Mouse (Mus musculus) cerebellum, adult 9-10 months (tissue): Measurements from ENCODE around the gene Rabgap1l.

Experiments used
- DNase-seq: peaks from one replicate; pipeline ENCODE4 v3.0.0; 2022

Rabgap1l gene

DNA sequence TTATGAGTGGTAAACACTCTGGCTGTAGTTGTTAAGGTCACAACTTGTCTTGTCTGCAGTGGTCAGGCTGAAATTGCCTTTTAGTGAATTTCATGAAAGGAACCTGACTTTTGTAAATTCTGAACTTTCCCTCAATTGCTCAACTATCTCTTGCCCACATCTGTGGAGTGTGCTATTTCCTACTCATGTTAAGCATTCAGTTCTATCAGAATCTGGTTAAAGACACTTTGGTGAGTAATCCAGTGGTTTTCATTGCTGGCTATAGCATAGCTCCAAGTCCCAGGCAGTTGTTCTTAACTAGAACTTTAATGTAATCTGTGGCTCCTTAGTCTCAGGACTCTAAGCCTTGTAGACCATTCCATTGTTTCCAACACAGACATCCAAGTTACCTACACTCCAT lies 421.3 kb downstream of the Rabgap1l start:
- DNase-seq = no peak

- DNase-seq = no peak
Measured at GRCm38 (mm10) chr1:160370552-160370951, 422.5 kb downstream of the Rabgap1l start.

- no peak for DNase-seq
Measured at GRCm38 (mm10) chr1:160366615-160367014, 426.4 kb downstream of the Rabgap1l start.

DNA sequence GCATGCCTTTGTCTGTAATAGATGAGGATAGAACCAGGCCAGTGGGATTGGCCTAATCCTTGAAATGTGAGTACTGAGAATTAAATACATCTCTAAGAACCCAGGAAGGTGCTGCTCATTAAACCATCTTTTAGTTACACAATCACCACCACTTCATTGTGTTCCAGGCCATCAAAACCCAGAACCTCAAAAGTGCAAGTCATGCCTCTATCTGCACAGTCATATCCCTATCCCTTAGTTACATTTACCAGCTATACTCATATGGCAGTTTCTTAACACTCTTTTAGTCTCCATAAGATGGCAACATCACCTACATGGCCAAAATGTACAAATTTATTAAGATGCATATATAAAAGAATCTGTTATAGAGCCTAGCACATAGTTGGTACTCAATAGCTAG lies 435.7 kb downstream of the Rabgap1l start:
- DNase-seq = no peak

GRCm38 (mm10) chr1:160353732-160354455 lies 439.1 kb downstream of the Rabgap1l start:
- no peak for DNase-seq

GRCm38 (mm10) chr1:160352309-160352708 lies 440.7 kb downstream of the Rabgap1l start:
- DNase-seq = no peak

DNA sequence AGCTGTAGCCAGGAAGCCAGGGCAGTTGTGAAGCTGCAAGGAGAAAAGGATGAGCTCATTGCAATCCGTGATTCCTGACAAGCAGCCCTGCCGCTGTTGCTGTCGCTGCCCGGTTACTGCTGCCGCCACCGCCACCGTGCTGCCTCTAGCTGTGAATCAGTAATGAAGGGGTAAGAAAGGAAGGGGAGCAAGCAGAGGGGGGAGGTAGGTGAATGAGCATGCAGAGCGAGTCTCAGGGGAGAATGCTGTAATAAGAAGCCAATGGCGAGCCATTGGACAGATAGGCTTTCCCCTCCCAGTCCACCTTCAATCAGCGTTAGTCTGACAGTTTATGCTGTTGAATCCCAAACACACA lies 441.2 kb downstream of the Rabgap1l start:
- DNase-seq = peak; percentile 87

DNA sequence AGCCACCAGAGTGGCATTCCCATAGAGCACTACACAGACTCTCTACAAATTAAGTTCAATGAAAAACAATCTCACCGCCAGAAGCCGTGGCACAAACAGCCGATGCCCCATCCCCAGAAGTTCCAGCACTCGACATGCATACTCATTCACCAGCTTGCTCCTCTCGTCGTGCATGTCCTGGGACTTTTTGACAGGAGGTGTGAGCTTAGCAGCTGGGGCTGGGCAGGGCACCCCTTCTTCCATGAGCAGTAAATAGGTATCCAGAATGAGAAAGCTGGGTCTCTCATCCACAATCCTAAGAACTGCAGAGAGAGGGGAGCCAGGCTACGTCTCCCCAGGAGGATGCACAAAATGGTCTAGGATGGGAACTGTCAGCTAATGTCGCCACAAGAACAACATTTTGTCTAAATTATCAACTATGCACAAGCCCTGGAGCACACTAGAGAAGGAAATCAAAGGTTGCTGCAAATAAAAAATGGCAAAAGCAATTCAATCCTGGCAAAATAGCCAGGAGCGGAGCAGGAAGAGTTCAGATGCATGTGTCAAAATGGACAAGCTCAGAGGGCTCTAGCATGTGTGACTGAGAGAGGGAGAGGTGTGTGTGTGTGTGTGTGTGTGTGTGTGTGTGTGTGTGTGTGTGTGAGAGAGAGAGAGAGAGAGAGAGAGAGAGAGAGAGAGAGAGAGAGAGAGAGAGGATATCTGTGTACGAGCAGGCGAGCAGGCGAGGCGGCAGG lies 441.7 kb downstream of the Rabgap1l start:
- peak; percentile 62 for DNase-seq

- no peak for DNase-seq
Measured at GRCm38 (mm10) chr1:160340653-160341052, 452.4 kb downstream of the Rabgap1l start.

GRCm38 (mm10) chr1:160339374-160339773 lies 453.6 kb downstream of the Rabgap1l start:
- no peak for DNase-seq

DNA sequence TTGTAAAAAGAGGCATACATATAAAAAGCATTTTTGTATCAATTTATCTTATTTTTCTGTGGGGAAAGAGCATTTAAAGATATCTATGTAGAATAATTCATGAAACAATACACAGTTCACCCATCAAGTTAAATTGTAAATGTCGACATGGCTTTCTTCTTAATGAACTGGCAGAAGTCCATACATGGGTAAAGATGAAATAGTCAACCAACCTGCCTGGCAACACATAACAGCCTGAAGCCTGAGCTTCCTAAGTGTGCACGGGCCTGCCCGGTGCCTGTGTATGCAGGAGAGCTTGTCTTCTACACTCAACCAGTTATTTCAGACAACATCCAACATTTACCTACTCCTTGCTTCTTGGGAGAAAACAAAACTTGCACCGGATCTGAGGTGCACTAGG lies 458.2 kb downstream of the Rabgap1l start:
- no peak for DNase-seq

DNA sequence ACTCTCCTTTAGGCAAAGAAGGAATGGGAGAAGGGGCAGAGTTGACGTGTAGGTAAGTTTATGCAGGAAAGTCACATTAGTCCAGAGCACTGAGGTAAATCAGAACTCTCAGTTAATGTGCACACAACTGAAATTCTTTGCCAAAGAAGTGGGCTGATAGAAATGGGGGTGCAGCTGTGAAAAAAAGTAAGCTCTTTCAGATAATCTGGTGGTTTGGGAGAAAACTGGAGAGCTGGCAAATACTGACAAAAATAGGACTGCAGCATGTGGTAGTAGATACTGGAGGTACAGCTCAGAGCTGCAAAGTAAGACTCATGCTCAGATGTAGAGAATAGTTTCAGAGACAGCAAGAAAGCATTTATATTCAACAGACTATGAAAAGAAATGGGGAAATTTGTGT lies 462.2 kb downstream of the Rabgap1l start:
- no peak for DNase-seq

- no peak for DNase-seq
Measured at GRCm38 (mm10) chr1:160330222-160330621, 462.8 kb downstream of the Rabgap1l start.

DNA sequence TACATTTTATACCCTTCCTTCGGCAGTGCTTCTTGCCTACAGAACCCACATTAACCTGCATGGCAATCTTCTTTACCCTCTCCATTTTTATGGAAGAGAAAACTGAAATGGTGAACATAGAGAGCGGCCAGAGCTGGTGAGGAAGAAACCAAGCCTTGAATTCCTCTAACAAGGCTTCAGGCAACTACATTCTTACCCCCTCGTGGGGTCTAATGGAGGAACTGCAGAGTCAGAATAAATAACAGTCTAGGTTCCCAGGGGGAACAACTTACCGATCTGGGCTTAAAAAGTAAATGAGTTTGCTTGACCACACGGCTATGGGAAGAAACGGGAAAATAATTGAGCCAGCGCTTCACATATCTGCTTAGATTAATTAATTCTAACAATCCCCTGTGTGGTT lies 463.2 kb downstream of the Rabgap1l start:
- DNase-seq = no peak

- DNase-seq = no peak
Measured at GRCm38 (mm10) chr1:160327531-160327930, 465.5 kb downstream of the Rabgap1l start.

GRCm38 (mm10) chr1:160325542-160325941 lies 467.5 kb downstream of the Rabgap1l start:
- DNase-seq = no peak

DNA sequence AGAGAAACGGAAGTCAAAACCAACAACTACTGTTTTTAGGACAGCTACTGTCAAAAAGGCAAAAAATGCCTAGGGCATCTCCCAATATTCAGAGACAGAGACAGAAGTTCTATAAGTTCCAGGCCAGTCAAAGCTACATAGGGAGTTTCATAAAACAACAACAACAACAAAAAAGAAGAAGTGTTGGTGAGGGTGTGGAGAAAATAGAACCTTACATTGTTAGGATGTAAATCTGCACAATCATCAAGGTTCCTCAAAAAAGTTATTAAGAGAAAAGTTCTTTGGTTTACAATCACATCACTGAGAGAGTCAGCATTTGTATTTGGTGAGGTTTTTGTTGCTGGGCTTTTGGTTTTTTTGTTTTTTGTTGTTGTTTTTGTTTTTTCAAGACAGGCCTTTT lies 472.3 kb downstream of the Rabgap1l start:
- DNase-seq = no peak

DNA sequence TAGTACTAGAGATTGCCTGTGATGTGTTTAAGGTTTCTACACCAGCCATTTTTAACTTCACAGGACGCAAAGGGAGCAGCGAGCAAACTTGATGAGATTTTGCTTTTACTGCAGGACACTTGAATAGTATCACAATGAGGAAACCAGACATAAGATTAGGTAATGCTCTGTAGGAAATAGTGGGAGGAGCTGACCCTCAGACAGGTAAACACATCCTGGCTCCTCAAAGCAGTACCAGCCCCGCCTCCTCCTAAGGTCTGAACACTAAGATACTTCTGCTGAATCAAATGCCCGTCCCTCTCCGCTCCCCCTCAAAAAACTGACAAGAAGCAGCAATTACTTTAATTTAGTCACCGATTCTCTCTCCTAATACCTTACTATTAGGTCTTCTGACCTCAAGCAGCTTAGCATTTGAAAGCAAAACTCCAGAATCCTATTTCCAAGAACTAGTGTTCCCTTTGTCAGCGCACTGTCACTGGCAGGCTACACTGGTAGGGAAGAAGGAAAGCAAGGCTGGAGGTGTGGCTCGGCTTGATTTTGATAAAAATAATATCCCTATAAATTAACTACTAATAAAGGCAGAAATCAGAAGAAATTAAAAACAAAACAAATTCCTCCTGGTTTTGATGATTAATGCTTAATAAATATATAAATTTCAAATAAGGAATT lies 474.8 kb downstream of the Rabgap1l start:
- no peak for DNase-seq

- DNase-seq = no peak
Measured at GRCm38 (mm10) chr1:160316239-160316638, 476.8 kb downstream of the Rabgap1l start.

DNA sequence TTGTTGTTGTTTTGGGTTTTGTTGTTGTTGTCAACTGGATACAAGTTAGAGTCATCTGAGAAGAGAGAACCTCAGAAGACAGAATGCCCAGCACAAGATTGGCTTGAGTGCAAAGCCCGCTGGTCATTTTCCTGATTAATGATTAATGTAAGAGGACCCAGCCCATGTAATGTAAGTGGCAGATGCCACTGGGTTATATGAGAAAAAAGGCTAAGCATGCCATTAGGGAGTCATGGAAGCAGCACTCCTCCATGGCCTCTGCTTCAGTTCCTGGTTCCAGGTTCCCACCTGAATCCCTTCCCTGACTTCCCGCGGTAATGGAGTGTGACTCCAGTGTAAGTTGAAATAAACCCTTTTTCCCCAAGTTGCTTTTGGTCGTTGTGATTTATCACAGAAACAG lies 480.4 kb downstream of the Rabgap1l start:
- no peak for DNase-seq

DNA sequence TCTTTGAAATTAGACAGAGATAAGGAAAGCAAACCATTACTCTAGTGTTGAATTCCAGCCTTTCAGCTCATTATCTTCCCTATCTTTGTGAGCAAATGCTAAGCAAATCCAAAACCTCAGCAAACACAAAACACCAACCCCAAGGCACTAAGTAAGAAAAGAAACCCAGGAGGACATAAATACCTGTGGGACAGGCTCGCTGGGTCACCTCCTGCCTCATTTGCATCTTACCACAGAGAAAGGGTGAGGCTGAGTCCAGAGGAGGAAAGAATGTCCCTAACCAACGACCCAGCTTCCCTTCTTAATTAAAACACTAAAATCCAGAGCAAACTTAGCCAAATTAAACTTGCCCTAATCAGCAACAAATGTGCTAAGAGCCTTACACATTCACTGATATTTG lies 481.1 kb downstream of the Rabgap1l start:
- DNase-seq = no peak

- DNase-seq = no peak
Measured at GRCm38 (mm10) chr1:160309951-160310350, 483.1 kb downstream of the Rabgap1l start.

DNA sequence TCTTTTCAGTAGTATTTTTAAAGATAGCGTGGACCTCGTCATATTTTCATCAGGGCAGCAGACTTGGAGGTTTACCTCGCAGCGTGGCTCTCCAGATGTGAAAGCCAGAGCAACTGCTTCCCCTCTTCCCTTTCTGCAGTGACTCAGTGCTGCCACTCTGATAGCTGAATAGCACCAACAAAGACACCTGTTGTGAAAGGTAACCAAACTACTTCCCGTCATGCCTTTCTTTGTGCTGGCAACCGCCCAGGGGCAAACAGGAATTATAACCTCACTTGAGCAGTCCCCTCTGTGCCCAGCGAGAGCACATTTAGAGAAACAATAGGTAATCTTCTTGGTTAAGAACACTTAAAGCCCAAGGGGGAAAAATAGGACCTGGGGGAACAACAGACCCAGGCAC lies 484.0 kb downstream of the Rabgap1l start:
- no peak for DNase-seq

DNA sequence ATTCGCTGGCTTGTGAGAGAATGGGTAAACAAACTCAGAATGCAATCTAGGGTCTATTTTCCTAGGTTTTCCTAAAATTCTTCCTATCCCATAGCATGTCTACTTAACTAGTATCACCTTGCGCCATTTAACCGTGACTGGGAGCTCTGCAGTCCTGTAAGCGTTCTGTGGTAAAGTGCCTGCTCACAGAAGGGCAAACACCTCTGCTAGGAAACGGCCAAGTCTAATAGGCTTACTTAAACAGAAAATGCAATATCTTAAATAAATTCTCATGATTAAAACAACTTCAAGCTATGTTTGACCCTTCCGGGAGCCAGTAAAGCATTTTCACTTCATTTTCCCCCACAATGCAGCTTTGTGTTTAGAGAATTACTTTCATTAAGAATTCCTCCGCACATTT lies 484.5 kb downstream of the Rabgap1l start:
- no peak for DNase-seq
